Comparison of ENCODE assay signal across 8 mouse cellular contexts in genomic region chr5:30887331-30887761, GRCm38 (mm10). TPM values are rescaled to one million over a fixed set of nuclear protein-coding genes. Genes with fewer than 3 reads are reported as not detected.
A peak's percentile ranks its signal among the peaks of the same experiment; 100 is the strongest.
DNase-seq lines count a peak whose midpoint lies in the region; ATAC-seq and TF ChIP-seq lines count a peak whose summit lies in the region.

No protein-coding gene starts in this region.

- H3K27ac ChIP-seq in cortical plate, adult 2 months (ENCODE audit: insufficient read depth, low read length) = peak overlapping the region; percentile 26; the same call in 1 of the 2 replicates
- peak overlapping the region; percentile 98 for H3K27ac ChIP-seq in kidney, embryonic 15.5 days
- peak overlapping the region; percentile 98 for H3K27ac ChIP-seq in lung, embryonic 14.5 days (ENCODE audit: low read depth)

- under 1% methylated on average over 19 of the region's 19 CpGs for WGBS in kidney, embryonic 15.5 days
- WGBS in lung, embryonic 14.5 days = under 1% methylated on average over 19 of the region's 19 CpGs

- peak overlapping the region; percentile 65 for H3K9ac ChIP-seq in kidney, embryonic 15.5 days
- peak overlapping the region; percentile 71 for H3K9ac ChIP-seq in lung, embryonic 14.5 days

- peaks cover 18% of the 10 kb centered on the region for H3K36me3 ChIP-seq in kidney, embryonic 15.5 days
- H3K36me3 ChIP-seq in lung, embryonic 14.5 days (ENCODE audit: insufficient read depth) = peaks cover 19% of the 10 kb centered on the region

- no peak for TF ChIP-seq CTCF in cortical plate, adult 2 months (IDR thresholded peaks at IDR 0.05; ENCODE audit: extremely low read depth, insufficient read depth, low read length)
- no peak for TF ChIP-seq CTCF in lung, embryonic 14.5 days (IDR thresholded peaks at IDR 0.05; ENCODE audit: low read depth)

- H3K4me3 ChIP-seq in cortical plate, adult 2 months (ENCODE audit: insufficient read depth, low read length) = peak overlapping the region; percentile 78
- peak overlapping the region; percentile 89 for H3K4me3 ChIP-seq in kidney, embryonic 15.5 days (replicated peaks)
- peak overlapping the region; percentile 74 for H3K4me3 ChIP-seq in lung, embryonic 14.5 days (ENCODE audit: low read depth, low read length)

- H3K27me3 ChIP-seq in kidney, embryonic 15.5 days = no peaks in the 10 kb centered on the region
- no peaks in the 10 kb centered on the region for H3K27me3 ChIP-seq in lung, embryonic 14.5 days (ENCODE audit: insufficient read depth, low read length)

- no peaks in the 10 kb centered on the region for H3K9me3 ChIP-seq in kidney, embryonic 15.5 days (replicated peaks)
- no peaks in the 10 kb centered on the region for H3K9me3 ChIP-seq in lung, embryonic 14.5 days (ENCODE audit: low read depth, low read length)

- H3K4me1 ChIP-seq in cortical plate, adult 2 months (ENCODE audit: control insufficient read depth, insufficient read depth, low read length) = no peaks in the 10 kb centered on the region
- H3K4me1 ChIP-seq in kidney, embryonic 15.5 days = peaks cover 28% of the 10 kb centered on the region
- peaks cover 9% of the 10 kb centered on the region; the same call in 1 of the 2 replicates for H3K4me1 ChIP-seq in lung, embryonic 14.5 days (ENCODE audit: insufficient read depth)

- TF ChIP-seq POLR2A in cortical plate, adult 2 months (IDR thresholded peaks at IDR 0.05; ENCODE audit: extremely low read depth, insufficient read depth, low read length) = no peak

- ATAC-seq in kidney, embryonic 15.5 days (replicated peaks; ENCODE audit: low FRiP score) = peak; percentile 36
- peak; percentile 45 for ATAC-seq in lung, embryonic 14.5 days (ENCODE audit: insufficient read depth)
- ATAC-seq in neutrophil, adult 5-6 weeks (ENCODE audit: extremely low read depth, insufficient number of reproducible peaks, low FRiP score, poor library complexity, severe bottlenecking) = peak; percentile 75

- peak overlapping the region; percentile 80 for H3K4me2 ChIP-seq in kidney, embryonic 15.5 days
- peak overlapping the region; percentile 75 for H3K4me2 ChIP-seq in lung, embryonic 14.5 days

- DNase-seq in B cell, adult 2 months = peak; percentile 80 to 81
- peak; percentile 59 for DNase-seq in adipocyte (ENCODE audit: low spot score)
- DNase-seq in heart, adult 8-10 months (ENCODE audit: low spot score) = peak; percentile 54
- peak; percentile 83 for DNase-seq in lung, embryonic 14.5 days
- peak; percentile 67 to 84 for DNase-seq in thymus, adult 18-20 months

RNA-seq across cellular contexts. Expression of gene Agbl5, which starts 1.1 kb away (rescaled TPM):
- polyA plus RNA-seq in cortical plate, adult 2 months (2012; rRNA removed) = 15.7 and 17.0 TPM in 2 replicates
- 1 to 10 TPM; 4.9 to 6.3 (median 5.6) TPM for total RNA-seq in heart, adult 8-10 months (2022)
- 20.6 and 25.9 TPM in 2 replicates for polyA plus RNA-seq in kidney, embryonic 15.5 days (2015; fragmentation: Nextera tagmentation; extraction: Ambion mirVana)
- 25.2 and 26.0 TPM in 2 replicates for polyA plus RNA-seq in lung, embryonic 14.5 days (2014; fragmentation: Nextera tagmentation; extraction: Ambion mirVana)
- 12.3 and 14.7 TPM in 2 replicates for total RNA-seq in neutrophil, adult 5-6 weeks (2017)

RNA-seq across cellular contexts. Expression of gene Tmem214, which starts 19.5 kb away (rescaled TPM):
- polyA plus RNA-seq in cortical plate, adult 2 months (2012; rRNA removed) = 75.1 and 77.9 TPM in 2 replicates
- total RNA-seq in heart, adult 8-10 months (2022) = 10 to 100 TPM; 37.4 to 39.9 (median 38.4) TPM
- polyA plus RNA-seq in kidney, embryonic 15.5 days (2015; fragmentation: Nextera tagmentation; extraction: Ambion mirVana) = 82.4 and 93.2 TPM in 2 replicates
- polyA plus RNA-seq in lung, embryonic 14.5 days (2014; fragmentation: Nextera tagmentation; extraction: Ambion mirVana) = 72.3 and 72.5 TPM in 2 replicates
- 21.4 and 22.2 TPM in 2 replicates for total RNA-seq in neutrophil, adult 5-6 weeks (2017)

RNA-seq across cellular contexts. Expression of gene Ost4, which starts 20.2 kb away (rescaled TPM):
- polyA plus RNA-seq in cortical plate, adult 2 months (2012; rRNA removed) = 150 and 171 TPM in 2 replicates
- 100 to 1,000 TPM; 140 to 164 (median 156) TPM for total RNA-seq in heart, adult 8-10 months (2022)
- 491 and 504 TPM in 2 replicates for polyA plus RNA-seq in kidney, embryonic 15.5 days (2015; fragmentation: Nextera tagmentation; extraction: Ambion mirVana)
- 472 and 477 TPM in 2 replicates for polyA plus RNA-seq in lung, embryonic 14.5 days (2014; fragmentation: Nextera tagmentation; extraction: Ambion mirVana)
- 124 and 149 TPM in 2 replicates for total RNA-seq in neutrophil, adult 5-6 weeks (2017)

RNA-seq across cellular contexts. Expression of gene Emilin1, which starts 25.9 kb away (rescaled TPM):
- polyA plus RNA-seq in cortical plate, adult 2 months (2012; rRNA removed) = 2.7 and 3.1 TPM in 2 replicates
- total RNA-seq in heart, adult 8-10 months (2022) = 10 to 100 TPM; 13.9 to 16.6 (median 16.0) TPM
- polyA plus RNA-seq in kidney, embryonic 15.5 days (2015; fragmentation: Nextera tagmentation; extraction: Ambion mirVana) = 258 and 306 TPM in 2 replicates
- 162 and 185 TPM in 2 replicates for polyA plus RNA-seq in lung, embryonic 14.5 days (2014; fragmentation: Nextera tagmentation; extraction: Ambion mirVana)
- total RNA-seq in neutrophil, adult 5-6 weeks (2017) = 2.1 and 2.2 TPM in 2 replicates

RNA-seq across cellular contexts. Expression of gene Khk, which starts 33.9 kb away (rescaled TPM):
- polyA plus RNA-seq in cortical plate, adult 2 months (2012; rRNA removed) = 24.9 and 29.0 TPM in 2 replicates
- 10 to 100 TPM; 23.8 to 31.8 (median 26.6) TPM for total RNA-seq in heart, adult 8-10 months (2022)
- polyA plus RNA-seq in kidney, embryonic 15.5 days (2015; fragmentation: Nextera tagmentation; extraction: Ambion mirVana) = 29.3 and 29.7 TPM in 2 replicates
- 13.0 and 15.0 TPM in 2 replicates for polyA plus RNA-seq in lung, embryonic 14.5 days (2014; fragmentation: Nextera tagmentation; extraction: Ambion mirVana)
- 25.7 and 28.2 TPM in 2 replicates for total RNA-seq in neutrophil, adult 5-6 weeks (2017)

Comparison
In these comparisons a context has a peak if more than half of its experiments do, and no peak if none do; other contexts are left out.
1. Peak in every context shown above with its lines: DNase-seq, ATAC-seq, H3K4me3 ChIP-seq and H3K27ac ChIP-seq.
2. H3K27ac ChIP-seq: peak in every context shown above with its lines; median percentile 98 in kidney, embryonic 15.5 days; 98 in lung, embryonic 14.5 days; 26 in cortical plate, adult 2 months.